Mouse (Mus musculus): ENCODE measurements at regions not wholly inside any gene's neighbourhood (a gene's known extent, or its start where the extent isn't known, plus 50 kb on each side); places are given as distances from the start of the nearest gene placed in this dataset.

DNA sequence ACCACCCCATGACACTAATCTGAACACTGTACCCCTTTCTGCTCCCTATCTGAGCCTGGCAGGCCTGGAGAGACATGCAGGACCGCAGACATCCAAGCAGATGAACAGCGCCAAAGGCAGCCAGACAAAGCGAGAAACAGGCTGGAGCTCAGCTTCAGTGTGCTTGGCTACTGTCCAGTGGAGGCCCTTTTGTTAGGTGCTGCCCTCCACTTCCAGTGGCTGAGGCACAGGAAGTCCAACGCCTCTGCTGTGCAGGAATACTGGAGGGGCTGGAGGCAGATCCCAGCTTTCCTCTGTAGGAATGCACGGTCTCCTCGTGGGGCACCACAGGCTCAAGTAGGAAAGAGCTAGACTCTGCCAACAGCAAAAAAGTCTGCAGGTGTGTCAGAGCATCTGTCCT lies 112.6 kb downstream of the Mrm1 start:
- no peak for ATAC-seq (ENCODE audit: insufficient number of reproducible peaks, low FRiP score, low TSS enrichment)

DNA sequence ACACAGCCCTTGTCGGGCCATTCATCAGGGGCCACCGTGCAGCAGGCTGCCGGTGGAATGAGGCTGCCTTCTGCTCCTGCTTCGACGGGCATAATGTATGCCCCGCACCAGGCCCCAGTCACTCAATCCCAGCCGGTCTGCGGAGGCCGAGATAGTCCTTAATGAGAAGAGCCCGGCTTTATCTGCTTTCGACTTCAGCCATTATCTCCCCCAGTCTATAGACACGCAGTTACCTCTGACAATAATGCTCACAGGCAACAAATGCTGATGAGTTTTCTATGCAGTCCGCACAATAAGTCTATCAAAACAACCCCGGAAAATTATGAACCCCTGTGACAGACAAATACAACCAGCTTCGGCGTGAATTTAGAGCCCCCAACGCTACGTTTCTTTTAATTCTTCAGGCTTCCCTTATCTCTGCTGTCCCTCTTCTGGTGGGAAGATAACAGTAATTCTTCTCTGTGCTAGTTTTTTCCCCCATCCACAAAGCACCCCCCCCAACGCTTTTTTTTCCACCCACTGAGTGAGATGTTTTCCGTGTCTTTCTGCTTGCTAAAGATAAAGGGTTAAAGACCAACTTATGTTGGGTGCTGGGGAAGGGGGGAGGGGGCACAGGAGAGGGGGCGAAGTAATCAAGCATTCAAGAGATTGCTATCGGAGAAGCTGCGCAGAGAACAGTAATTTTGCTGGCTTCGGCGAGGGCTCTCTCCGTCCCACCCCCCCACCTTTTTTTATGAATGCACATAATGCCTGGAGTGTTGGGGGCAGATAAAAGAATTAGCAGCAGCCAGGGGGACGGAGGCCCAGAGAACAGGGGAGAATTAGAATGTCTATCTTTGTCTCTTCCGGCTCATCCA lies 117.8 kb downstream of the Mrm1 start:
- ATAC-seq (ENCODE audit: insufficient number of reproducible peaks, low FRiP score, low TSS enrichment), result no peak

DNA sequence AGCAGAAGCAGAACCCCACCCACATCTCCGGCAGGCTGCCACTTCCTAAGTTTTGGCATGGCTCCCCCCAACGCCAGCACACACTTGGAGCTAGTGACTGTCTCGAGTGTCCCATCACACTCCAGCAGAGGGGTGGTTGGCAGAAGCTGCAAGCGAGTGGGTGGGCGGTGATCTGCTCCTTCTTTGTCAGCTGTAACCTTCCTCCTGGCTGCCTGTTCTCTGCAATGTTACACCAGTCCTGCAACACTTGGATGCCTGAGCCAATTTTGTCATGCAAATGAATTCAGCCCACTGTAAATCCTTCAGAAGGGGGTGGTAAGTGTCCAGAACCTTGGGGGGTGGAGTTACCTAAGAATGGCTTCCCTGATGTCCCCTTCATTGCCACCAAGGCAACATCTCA lies 121.8 kb downstream of the Mrm1 start:
- ATAC-seq (ENCODE audit: insufficient number of reproducible peaks, low FRiP score, low TSS enrichment), result no peak

DNA sequence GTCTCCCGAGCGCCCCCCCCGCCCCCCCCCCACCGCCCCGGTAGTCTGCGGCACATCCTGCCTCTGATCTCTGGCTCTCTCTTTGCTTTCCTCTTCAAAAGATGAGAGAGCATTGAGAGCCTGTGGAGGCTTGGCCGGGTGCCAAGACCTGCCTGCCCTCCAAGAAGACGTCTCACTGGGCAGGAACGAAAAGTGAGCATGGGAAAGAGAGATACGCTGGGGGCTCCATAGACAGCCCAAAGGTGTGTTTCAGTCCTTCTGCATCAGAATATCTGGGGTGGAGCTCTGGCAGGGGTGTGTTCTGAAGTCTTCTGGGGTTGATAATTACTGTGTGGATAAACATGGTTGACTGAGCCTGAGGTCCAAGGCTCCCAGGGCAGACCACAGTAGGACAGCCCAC lies 126.7 kb downstream of the Mrm1 start:
- no peak for ATAC-seq (ENCODE audit: insufficient number of reproducible peaks, low FRiP score, low TSS enrichment)

DNA sequence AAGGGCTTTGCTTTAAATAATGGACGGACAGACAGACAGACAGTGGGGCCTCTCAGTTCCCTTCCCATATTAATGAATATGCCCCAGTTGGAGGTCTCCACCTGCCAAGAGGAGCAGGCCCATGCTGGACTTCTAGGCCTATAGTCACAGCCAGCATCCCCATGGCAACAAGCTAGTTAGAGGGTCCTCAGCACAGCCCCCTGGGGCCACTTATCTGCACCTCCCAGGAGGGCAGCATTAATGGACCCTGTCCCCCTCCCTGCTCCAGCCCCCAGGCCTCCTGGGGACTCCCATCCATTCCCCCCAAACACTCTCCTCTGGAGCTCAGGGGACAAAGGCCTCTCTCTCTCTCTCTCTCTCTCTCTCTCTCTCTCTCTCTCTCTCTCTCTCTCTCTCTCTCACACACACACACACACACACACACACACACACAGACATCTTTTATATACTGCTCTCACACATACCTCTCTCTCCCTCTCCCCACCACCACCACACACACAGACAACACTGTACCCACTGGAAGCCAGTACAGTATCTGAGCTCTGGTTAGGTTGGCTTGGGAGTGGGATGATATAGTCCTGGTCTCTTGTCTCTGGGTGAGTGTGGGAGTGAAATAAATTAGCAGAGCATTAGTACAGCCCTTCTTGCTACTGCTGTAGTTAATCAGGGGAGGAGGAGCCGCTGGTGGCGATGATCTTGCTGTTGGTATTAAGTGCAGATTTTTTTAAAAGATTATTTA lies 127.7 kb downstream of the Mrm1 start:
- no peak for ATAC-seq (ENCODE audit: insufficient number of reproducible peaks, low FRiP score, low TSS enrichment)

DNA sequence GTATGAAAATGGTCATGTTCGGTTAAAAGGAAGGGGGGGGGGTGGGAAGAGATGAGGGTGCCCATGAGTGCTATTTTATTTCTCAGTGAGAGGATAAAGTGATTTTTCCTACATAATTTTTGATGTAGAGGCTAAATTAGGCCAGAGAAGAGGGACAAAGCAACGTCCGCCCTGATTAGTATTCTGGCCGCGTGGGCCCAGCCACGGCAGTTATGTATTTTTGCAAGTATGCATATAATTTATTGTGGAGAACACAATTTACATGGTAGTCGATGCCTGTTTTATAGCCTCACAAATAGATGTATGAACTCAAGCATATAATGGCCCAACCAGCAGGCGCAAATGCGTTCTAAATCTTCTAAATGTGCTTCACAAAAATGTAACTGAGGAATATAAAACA lies 132.8 kb downstream of the Mrm1 start:
- no peak for ATAC-seq (ENCODE audit: insufficient number of reproducible peaks, low FRiP score, low TSS enrichment)

DNA sequence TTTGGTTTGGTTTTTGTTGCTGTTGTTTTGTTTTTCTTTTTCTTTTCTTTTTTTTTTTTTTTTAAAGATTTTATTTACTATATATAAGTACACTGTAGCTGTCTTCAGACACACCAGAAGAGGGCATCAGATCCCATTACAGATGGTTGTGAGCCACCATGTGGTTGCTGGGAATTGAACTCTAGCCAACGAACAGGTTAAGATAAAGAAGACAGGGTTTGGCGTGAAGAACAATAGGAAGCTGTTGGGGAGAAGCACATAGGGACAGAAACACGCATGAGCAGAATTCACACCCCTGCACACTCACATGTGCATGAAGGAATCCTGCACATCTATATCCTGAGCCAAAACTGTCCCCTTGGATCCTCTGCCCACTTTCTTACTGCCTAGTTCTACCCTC lies 135.0 kb downstream of the Mrm1 start:
- ATAC-seq (ENCODE audit: insufficient number of reproducible peaks, low FRiP score, low TSS enrichment), result no peak

DNA sequence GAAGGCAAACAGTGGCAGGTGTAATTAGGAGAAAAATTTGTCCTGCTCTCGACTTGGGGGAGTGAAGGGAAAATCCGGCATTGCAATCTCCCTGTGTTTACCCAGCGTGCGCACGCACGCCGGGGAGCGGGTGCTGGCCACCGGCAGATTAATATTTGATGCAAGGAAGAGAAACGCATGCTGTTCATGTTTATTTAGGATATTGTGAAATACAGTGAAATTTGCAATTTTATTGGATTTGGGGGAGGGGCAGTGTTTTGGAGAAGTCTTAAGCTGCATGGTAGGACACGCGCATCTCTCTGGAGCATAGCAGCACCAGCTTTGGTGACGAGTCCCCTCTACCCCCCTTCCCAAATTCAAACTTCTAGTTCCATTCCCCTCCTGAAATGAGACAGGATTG lies 136.4 kb downstream of the Mrm1 start:
- no peak for ATAC-seq (ENCODE audit: insufficient number of reproducible peaks, low FRiP score, low TSS enrichment)

DNA sequence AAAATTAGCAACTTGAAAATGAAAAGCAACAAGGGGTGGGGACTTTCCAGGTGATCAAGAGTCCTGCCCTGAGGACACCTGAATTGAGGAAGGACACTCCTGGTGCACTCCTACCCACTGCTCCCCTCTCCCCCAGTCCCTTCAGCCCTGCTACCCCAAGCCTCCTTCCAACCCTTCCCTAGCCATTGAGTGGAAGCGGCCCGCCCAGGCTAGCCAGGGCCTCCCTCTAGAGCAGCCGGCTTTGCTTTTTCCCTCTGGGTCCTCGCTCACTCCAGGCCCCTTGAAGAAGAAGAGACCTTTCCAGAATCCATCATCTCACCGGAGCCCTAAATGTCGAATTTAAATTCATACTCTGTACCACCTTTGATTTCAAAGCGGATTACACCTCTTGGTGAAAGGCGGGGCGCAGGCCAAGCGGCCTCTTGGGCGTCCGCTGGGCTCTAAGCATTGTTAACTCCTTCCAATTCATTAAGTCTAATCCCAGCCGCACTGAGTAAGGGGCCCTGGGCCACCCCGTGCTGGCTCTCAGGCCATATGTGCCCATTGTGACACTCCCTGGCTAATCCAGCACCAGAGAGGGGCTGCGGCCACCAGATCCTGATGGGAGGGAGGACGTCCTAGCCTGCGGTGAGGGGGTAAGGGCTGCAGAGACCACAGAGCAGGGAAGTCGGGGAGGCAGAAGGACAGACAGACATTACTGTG lies 142.8 kb downstream of the Mrm1 start:
- no peak for ATAC-seq (ENCODE audit: insufficient number of reproducible peaks, low FRiP score, low TSS enrichment)

DNA sequence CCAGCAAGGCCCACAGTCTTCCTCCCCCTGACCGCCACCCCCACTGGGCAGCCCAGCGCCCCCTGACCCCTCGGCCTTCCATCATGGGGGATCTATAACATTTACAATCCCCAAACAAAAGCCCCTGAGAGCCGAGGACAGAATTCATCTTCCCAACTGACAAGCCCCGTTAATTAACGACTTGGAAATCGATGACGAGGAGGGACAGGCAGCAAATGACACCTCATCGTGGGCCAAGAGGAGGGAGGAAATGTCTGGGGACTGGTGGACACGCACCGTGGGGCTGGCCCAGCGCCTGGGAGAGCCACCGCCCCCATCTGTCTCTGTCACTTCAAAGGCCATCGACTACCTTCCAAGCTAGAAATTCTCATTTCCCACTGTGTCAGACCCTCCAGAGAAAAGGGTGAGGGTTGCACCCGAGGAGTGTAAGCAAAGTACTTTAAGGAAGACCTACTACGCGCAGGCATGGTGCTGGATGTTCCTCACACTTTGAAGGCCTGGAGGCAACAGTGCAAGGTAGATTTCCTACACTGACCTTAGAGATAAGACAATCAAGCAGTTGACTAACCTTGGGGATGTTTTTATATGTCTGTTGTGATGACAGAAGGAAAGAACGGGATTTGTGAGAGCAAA lies 146.4 kb downstream of the Mrm1 start:
- ATAC-seq (ENCODE audit: insufficient number of reproducible peaks, low FRiP score, low TSS enrichment), result no peak

DNA sequence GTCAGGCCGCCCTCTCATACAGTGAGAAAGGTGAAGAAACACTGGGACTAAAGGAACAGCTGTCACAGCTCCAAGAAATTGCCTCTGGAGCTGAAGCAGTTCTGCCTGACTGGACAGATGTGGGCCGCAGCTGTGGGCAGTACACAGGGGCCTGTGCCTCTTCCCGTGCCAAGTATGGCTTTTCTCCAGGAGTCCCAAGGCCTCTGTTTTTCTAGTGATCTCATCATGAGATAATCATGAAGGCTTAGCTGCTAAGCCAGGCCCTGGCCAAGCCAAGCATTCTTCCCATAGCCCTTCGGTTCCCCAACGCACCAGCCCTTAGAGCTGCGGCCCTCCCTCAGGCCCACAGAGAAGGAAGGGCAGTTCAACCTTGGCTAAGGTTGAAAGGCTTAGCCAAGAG lies 146.2 kb upstream of the Lhx1 start:
- ATAC-seq (ENCODE audit: insufficient number of reproducible peaks, low FRiP score, low TSS enrichment), result no peak

DNA sequence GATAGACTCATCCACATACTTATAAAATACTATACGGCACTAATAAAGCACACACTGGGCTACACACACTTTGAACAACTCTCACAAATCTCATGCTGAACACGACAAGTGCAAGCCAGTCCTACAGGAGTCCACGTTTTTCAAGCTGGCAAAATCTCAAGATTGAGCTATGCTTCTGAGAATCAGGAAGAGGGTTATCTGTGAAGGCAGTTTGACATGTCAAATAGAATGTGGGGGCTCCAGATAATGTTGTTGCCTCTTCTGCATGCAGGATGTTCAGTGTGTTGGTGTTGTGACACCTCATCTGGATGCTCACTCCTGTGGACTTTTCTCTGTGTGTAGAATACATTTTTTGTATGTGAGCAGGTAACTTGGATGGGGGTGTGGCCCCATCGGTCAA lies 142.4 kb upstream of the Lhx1 start:
- no peak for ATAC-seq (ENCODE audit: insufficient number of reproducible peaks, low FRiP score, low TSS enrichment)

DNA sequence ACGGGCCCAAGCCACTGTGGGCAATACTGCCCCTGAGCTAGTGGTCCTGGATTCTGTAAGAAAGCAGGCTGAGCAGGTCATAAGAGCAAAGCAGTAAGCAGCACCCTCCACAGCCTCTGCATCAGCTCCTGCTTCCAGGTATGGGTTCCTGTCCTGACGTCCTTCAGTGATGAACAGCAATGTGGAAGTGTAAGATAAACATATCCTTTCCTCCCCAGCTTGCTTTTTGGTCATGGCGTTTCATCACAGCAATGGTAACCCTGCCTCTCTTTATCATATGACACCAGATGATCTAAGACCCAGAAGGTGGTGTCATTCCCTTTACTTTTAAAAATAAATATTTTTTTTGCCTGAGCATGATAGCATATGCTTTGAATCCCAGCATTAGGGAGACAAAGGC lies 138.9 kb upstream of the Lhx1 start:
- ATAC-seq (ENCODE audit: insufficient number of reproducible peaks, low FRiP score, low TSS enrichment), result no peak

DNA sequence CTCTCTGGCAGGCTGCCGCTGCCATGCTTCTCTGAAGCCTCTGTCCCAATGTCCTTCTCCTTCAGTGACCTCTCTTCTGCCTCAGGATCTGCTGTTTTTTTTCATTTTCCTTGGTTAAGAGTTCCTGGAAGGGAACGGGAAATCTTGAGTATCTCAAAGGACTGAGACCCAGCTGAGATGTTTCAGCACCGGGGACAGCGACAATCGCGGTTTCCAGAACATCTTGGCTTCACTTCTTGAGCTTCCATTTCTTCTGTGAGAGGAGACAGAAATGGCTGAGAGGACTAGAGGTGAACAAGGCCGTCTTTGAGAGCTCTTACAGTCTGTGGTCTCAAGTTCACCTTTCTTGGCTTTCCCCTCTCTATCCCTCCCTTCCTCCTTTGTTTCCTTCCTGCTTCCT lies 136.6 kb upstream of the Lhx1 start:
- no peak for ATAC-seq (ENCODE audit: insufficient number of reproducible peaks, low FRiP score, low TSS enrichment)

DNA sequence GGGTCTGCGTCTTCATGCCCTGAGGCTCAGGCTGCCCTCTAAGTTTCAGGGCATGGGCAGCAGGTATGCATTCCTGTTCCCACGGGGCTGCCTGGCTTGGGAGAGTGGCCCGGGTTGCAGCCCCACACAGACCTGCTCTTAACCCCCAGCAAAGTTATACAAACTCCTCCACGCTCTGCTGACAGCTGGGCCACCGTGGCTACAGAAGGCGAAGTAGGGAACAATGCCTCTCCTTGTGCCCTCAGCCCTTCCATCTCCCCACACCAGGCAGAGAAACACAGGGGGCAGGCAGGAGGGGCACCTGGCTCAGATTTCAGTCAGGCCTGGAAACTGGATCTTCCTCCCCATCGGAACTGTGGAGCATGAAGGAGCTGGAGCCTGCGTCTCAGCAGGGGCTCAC lies 135.5 kb upstream of the Lhx1 start:
- ATAC-seq (ENCODE audit: insufficient number of reproducible peaks, low FRiP score, low TSS enrichment), result no peak

DNA sequence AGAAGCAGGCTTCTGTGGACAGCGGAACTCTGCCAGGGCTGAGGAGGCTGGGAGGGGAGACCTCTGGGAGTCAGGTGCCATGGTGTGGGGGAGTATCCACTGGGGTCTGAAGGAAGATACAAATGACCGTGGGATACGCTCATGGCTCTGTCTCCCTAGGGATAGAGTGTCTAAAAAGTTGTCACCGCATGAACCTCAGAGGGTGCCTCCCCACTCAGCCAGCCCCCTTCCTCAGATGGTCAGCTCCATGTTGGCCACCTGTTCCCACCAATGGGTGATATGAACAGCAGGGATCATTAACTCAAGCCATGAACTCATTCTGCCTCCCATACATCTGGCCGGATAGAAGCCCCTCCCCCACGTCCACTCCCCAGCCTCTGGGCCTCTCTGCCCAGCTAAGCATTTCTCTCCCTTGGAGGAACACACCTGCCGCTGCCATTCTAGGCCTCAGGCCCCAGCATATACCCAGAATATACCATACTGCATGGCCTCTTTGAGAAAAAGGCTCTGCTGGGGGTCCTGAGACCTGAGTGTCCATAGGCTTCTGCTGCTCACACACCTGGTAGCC lies 134.1 kb upstream of the Lhx1 start:
- ATAC-seq (ENCODE audit: insufficient number of reproducible peaks, low FRiP score, low TSS enrichment), result no peak

DNA sequence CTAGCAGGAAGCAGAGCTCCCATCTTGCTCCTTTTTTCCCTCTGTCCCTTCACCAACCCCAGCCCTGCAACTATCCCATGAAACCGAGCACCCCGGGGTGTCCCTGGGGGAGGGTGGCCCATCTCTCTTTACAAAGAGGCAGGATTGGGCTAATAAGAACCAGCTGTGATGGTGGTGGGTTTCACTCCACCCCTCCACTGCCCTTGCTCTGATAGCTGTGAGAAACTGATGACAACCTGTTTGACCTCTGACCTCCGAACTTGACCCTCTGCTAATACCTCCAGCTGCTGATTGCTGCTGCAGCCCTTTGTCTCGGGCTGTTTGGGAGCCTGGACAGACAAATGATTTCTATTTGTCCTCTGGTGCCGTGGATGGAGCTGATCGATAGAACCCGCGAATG lies 128.1 kb upstream of the Lhx1 start:
- ATAC-seq (ENCODE audit: insufficient number of reproducible peaks, low FRiP score, low TSS enrichment), result no peak

DNA sequence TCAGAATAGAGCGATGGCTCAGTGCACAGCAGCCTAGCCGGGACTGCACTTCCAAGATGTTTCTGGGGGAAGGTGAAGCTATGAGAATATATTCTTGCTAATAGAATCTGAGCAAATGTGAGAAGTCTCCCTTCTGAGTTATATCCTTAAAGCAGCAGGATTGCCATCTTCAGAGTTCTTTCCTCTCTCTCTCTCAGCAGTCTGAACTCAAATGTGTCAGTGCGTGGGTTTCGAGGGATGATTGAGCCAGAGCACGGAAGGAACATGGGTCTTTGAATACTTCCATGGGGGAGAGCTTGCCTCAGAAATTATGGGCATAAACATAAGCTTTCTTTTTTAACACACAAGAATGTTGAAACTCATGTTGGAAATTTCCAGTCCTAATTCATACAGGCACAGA lies 123.6 kb upstream of the Lhx1 start:
- ATAC-seq (ENCODE audit: insufficient number of reproducible peaks, low FRiP score, low TSS enrichment), result no peak

DNA sequence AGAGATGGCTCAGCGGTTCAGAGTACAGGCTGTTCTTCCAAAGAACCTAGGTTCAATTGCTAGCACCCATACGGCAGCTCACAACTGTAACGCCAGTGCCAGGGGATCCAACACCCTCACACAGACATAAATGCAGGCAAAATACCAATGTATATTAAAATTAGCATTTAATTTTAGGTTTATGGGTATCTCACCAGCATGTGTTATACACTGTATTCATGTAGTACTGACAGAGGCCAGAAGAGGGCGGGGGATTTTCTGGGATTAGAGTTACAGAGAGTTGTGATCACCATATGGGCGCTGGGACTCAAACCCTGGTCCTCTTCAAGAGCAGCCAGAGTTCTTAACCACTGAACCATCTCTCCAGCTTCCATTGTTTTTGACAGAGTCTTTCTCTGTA lies 121.8 kb upstream of the Lhx1 start:
- ATAC-seq (ENCODE audit: insufficient number of reproducible peaks, low FRiP score, low TSS enrichment), result no peak

DNA sequence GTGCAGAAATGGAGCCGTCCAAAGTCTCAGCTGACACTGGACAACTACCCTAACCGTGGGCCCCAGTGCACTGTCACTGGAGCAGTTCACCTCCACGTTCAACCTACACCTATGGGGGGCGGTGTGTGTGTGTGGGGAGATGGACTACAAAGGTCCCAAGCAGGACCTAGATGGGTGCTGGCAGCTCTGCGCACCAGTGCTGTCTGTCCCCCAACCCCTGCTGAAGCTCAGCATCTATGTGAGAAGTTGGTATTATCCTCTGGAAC lies 117.7 kb upstream of the Lhx1 start:
- ATAC-seq (ENCODE audit: insufficient number of reproducible peaks, low FRiP score, low TSS enrichment), result peak; percentile 54; the same call in 1 of the 2 replicates
